Mouse (Mus musculus) kidney, postnatal 10 days (tissue): ENCODE results near the gene Psmg3.
A peak's percentile ranks its signal among the peaks of the same experiment; 100 is the strongest.

Experiments
- DNase-seq: peaks from one replicate; pipeline ENCODE4 v3.0.0; 2021; ENCODE audit warnings: mixed read lengths

The Psmg3 gene

GRCm38 (mm10) chr5:139813963-139814381 lies 12.7 kb downstream of the Psmg3 start:
- DNase-seq: peak; percentile 83

GRCm38 (mm10) chr5:139813126-139813490 lies 13.6 kb downstream of the Psmg3 start:
- no peak for DNase-seq

GRCm38 (mm10) chr5:139812398-139813125 lies 14.1 kb downstream of the Psmg3 start:
- DNase-seq: no peak

- DNase-seq: no peak
These were observed 14.8 kb downstream of the Psmg3 start for GRCm38 (mm10) chr5:139811677-139812397.

- no peak for DNase-seq
These were observed 17.3 kb downstream of the Psmg3 start for GRCm38 (mm10) chr5:139809397-139809796.

GRCm38 (mm10) chr5:139805924-139806323 lies 20.8 kb downstream of the Psmg3 start:
- no peak for DNase-seq

GRCm38 (mm10) chr5:139804573-139805111 lies 22.0 kb downstream of the Psmg3 start:
- DNase-seq: no peak

GRCm38 (mm10) chr5:139804107-139804551 lies 22.6 kb downstream of the Psmg3 start:
- no peak for DNase-seq

- DNase-seq: peak; percentile 88
These were observed 23.0 kb downstream of the Psmg3 start for GRCm38 (mm10) chr5:139803601-139804102.

- no peak for DNase-seq
These were observed 23.5 kb downstream of the Psmg3 start for GRCm38 (mm10) chr5:139803165-139803564.

- DNase-seq: no peak
These were observed 24.8 kb downstream of the Psmg3 start for GRCm38 (mm10) chr5:139801880-139802279.

- DNase-seq: no peak
These were observed 25.5 kb downstream of the Psmg3 start for GRCm38 (mm10) chr5:139801231-139801630.

- no peak for DNase-seq
These were observed 26.7 kb downstream of the Psmg3 start for GRCm38 (mm10) chr5:139799801-139800590.

GRCm38 (mm10) chr5:139799041-139799440 lies 27.6 kb downstream of the Psmg3 start:
- no peak for DNase-seq

GRCm38 (mm10) chr5:139798168-139798900 lies 28.4 kb downstream of the Psmg3 start:
- no peak for DNase-seq

- peak; percentile 94 for DNase-seq
These were observed 29.1 kb downstream of the Psmg3 start for GRCm38 (mm10) chr5:139797473-139798167.

GRCm38 (mm10) chr5:139796900-139797299 lies 29.8 kb downstream of the Psmg3 start:
- DNase-seq: peak; percentile 91

GRCm38 (mm10) chr5:139796001-139796620 lies 30.6 kb downstream of the Psmg3 start:
- DNase-seq: no peak

- no peak for DNase-seq
These were observed 31.7 kb downstream of the Psmg3 start for GRCm38 (mm10) chr5:139794938-139795337.

GRCm38 (mm10) chr5:139794137-139794536 lies 32.5 kb downstream of the Psmg3 start:
- no peak for DNase-seq
